Mouse (Mus musculus): ENCODE data around the gene Mmd.

DNA sequence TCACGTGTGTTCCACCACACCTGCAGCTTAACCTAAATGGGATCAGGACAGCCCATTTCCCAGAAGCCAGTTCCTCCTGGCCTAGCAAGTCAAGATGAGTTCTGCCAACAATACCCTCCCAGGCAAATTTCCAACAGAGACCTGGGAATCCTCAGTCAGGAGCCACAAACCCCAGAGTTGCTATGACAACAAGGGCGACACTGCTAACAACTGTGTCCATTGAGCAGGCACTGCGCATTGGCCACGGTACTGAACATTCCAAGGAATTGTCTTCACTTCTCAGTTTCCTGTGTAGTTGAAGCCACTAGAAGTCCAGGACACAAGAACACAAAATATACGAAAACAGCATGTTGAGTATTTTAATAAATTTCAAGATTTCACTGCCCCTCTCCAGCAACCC, 11.6 kb upstream of the Mmd start:
- TF ChIP-seq CTCF (IDR thresholded peaks at IDR 0.05; ENCODE audit: low read depth) = no peak
- no peak for TF ChIP-seq EP300 (IDR thresholded peaks at IDR 0.05; ENCODE audit: low read depth)
